8 mouse cellular contexts compared by ENCODE assay signal in the genomic region with DNA sequence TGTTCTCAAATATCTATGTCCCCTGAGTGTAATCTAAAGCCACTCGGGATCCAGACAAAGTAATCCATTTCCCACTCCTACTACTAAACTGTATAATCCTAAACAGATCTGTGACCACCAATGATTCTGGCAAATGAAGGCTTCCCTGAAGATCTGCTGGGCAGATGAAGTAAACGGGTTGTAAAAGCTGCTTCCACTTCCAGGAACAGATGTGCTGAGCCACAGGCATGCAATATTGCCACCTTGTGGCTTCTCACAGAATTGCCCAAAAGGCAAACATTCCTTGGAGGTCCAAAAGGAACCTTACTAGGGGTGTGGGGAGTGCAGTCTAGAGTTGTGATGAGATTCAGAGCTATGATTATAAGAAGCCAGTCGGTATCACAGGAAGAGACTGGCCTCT. TPM values are rescaled to one million over a fixed set of nuclear protein-coding genes. Genes with fewer than 3 reads are reported as not detected.
DNase-seq lines count a peak whose midpoint lies in the region; ATAC-seq lines count a peak whose summit lies in the region.

No protein-coding gene starts in this region.

- no peak overlapping the region for H3K4me2 ChIP-seq in lung, embryonic 16.5 days (ENCODE audit: low read depth, low read length)

- H3K27ac ChIP-seq in lung, embryonic 16.5 days (ENCODE audit: low read length): no peak overlapping the region

- no peaks in the 10 kb centered on the region for H3K4me1 ChIP-seq in lung, embryonic 16.5 days (replicated peaks; ENCODE audit: control insufficient read depth, insufficient read depth, low read length)

- no peaks in the 10 kb centered on the region for H3K9me3 ChIP-seq in lung, embryonic 16.5 days (ENCODE audit: control insufficient read depth, low read length)

- H3K27me3 ChIP-seq in lung, embryonic 16.5 days (ENCODE audit: control insufficient read depth, insufficient read depth, low read depth, low read length): no peaks in the 10 kb centered on the region; the same call in 1 of the 2 replicates

- H3K9ac ChIP-seq in lung, embryonic 16.5 days (ENCODE audit: low read length): no peak overlapping the region

- no peaks in the 10 kb centered on the region for H3K36me3 ChIP-seq in lung, embryonic 16.5 days (ENCODE audit: control insufficient read depth, insufficient read depth, low read length)

- ATAC-seq in lung, embryonic 16.5 days (ENCODE audit: low read depth): 0 out of 2 replicates have a peak, but pooled peaks have one; percentile 47

- WGBS in lung, embryonic 16.5 days: 11% methylated on average over 3 of the region's 3 CpGs

- DNase-seq in CD8-positive naive resting alpha-beta T cell, adult 2 months (ENCODE audit: low read depth in 2 of 2, low spot score in 2 of 2): peak; percentile 30 to 68
- DNase-seq in T-cell, adult 2 months (ENCODE audit: low spot score): peak; percentile 60
- DNase-seq in cerebellum, postnatal 14 days: peak; percentile 81 to 83
- DNase-seq in gastrocnemius, adult 18-20 months (ENCODE audit: low spot score): peak; percentile 74
- DNase-seq in kidney, postnatal 25 days: peak; percentile 64 to 82
- peak; percentile 88 for DNase-seq in retina, embryonic 14.5 days (ENCODE audit: low spot score)
- peak; percentile 58 to 63 for DNase-seq in thymus, postnatal 36 days

- no peak overlapping the region for H3K4me3 ChIP-seq in lung, embryonic 16.5 days (ENCODE audit: low read length)

RNA-seq across cellular contexts. Expression of a gene that starts 26.1 kb away (rescaled TPM):
- 1 to 10 TPM; 9.5 to 9.7 TPM for total RNA-seq in gastrocnemius, adult 18-20 months (2021)
- polyA plus RNA-seq in lung, embryonic 16.5 days (2015; fragmentation: Nextera tagmentation; extraction: Ambion mirVana): 16.9 and 20.3 TPM in 2 replicates
